Mouse (Mus musculus): Measurements from ENCODE around the gene Dgkz. TPM values are rescaled to one million over a fixed set of nuclear protein-coding genes. Genes with fewer than 3 reads are reported as not detected.

The Dgkz gene
- total RNA-seq, 2 experiments from 2014 or later, result 37.7 to 46.9 TPM

GRCm38 (mm10) chr2:91946836-91947235 lies 28.8 kb downstream of the Dgkz start:
- DNase-seq (ENCODE audit: low spot score), result no peak
- intact Hi-C loops (cut with DNase I), result no loop called here

GRCm38 (mm10) chr2:91945483-91945882 lies 30.2 kb downstream of the Dgkz start, which contains the start of gene Gm9821:
Gene Gm9821 (plus strand): TSS chr2:91945703.
- intact Hi-C loops (cut with DNase I), result no loop called here
- DNase-seq (ENCODE audit: low spot score), result no peak

- intact Hi-C loops (cut with DNase I), result loop anchor here (1.0 to 5.0 kb wide), 3 partner anchors 15 to 113 kb away; no protein-coding TSS in a partner anchor
- DNase-seq (ENCODE audit: low spot score), result no peak
These were observed 31.3 kb downstream of the Dgkz start for GRCm38 (mm10) chr2:91944170-91944950.

DNA sequence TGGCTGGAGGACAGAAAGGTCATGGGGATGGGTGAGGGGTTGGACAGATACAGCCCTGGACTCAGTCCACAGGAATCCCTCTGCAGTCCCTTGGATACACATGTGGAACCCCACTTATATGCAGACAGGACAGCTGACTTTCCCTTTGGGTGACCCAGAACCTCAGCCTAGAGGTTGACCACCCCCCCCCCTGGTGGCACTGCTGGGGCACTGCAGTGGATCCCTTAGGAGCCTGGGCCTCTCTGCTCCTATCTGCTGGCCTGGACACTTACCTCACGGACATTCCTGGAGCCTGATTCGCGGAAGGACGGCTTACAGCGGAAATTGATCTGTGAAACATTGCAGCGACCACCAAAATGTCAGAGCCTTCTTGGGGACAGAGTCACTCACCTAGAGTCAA lies 33.3 kb downstream of the Dgkz start:
- intact Hi-C loops (cut with DNase I), result loop anchor here (5.0 kb wide), 1 partner anchor 115 kb away; no protein-coding TSS in a partner anchor
- DNase-seq (ENCODE audit: low spot score), result no peak

- no peak for DNase-seq (ENCODE audit: low spot score)
- intact Hi-C loops (cut with DNase I), result no loop called here
These were observed 36.2 kb downstream of the Dgkz start for GRCm38 (mm10) chr2:91939303-91939935.

DNA sequence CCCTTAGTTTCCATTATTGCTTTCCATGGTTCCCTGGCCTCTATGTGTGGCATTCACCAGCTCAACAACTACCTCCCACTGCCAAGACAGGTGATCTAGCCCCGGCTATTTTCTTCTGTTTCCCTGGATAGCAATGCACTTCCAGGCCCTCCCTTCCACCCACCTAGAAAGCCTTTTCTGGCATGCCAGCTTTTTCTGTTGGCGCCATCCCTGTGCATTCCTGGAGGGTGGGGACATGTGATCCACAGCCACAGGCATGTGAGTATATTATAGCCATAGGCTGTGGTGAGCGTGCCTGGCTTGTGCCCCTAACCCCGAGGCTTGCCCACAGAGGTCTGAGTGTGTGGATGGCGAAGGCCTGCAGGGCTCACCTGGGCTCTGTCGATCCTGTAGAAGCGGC lies 39.5 kb downstream of the Dgkz start:
- no peak for DNase-seq (ENCODE audit: low spot score)
- intact Hi-C loops (cut with DNase I), result no loop called here

DNA sequence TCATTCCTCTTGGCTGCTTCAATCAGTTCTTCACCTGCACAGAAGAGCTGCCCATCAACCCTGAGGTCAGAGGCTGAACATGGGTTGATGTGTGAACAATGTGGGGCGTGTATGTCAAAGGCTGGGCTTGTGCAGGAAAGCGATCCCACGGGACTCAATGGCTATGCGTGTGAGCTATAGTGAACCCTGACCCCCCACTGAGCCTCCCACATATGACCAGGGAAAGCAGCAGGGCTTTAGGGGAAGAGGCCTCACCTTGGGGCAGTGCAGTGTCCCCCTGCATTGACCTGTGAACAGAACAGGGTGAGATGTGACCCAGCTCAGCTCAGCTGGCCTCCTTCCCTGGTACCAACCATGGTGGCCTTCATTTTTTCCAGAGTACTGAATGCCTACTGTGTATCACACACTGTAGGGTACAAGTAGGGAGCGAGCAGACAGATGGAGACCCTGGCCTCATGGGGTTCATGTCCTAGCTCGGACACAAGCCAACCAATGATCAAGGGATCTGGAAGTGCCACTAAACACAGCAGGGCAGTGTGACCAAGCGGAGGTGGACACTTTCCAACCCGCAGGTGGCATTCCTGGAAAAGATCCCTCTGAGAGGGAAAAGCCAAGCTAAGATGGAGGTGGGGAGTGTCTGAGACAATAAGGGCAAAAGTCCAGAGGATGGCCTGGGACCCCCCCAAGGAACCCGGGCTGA lies 40.7 kb downstream of the Dgkz start:
- DNase-seq (ENCODE audit: low spot score), result no peak
- intact Hi-C loops (cut with DNase I), result no loop called here

DNA sequence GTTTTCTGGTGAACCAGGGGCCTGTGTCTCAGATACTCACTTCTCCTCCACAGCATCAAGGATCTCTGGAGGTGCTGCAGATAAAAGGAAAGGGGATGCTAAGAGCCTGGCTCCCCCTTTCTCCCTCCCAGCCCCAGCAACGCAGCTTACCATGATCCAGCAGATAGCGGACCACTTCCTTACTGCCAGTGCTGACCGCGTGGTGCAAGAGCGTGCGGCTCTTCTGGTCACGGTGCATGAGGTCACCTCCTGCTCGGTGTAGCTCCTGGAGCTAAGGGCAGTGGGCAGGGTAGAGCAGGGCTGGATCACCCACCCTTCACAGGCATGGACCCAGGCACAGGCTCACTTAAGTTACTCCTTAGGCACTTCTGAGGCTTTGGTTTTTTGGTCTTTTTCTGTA lies 41.6 kb downstream of the Dgkz start:
- DNase-seq (ENCODE audit: low spot score), result no peak

GRCm38 (mm10) chr2:91933471-91933870 lies 42.2 kb downstream of the Dgkz start:
- intact Hi-C loops (cut with DNase I), result no loop called here
- no peak for DNase-seq (ENCODE audit: low spot score)

More for the DNA sequence above, 41.6 kb downstream of the Dgkz start:
- intact Hi-C loops (cut with DNase I), result no loop called here

- intact Hi-C loops (cut with DNase I), result no loop called here
- no peak for DNase-seq (ENCODE audit: low spot score)
These were observed 42.8 kb downstream of the Dgkz start for GRCm38 (mm10) chr2:91932737-91933350.

- intact Hi-C loops (cut with DNase I), result no loop called here
- no peak for DNase-seq (ENCODE audit: low spot score)
These were observed 43.4 kb downstream of the Dgkz start, which contains the start of gene Mdk for GRCm38 (mm10) chr2:91932160-91932711. Gene Mdk (minus strand): TSS chr2:91932297.

DNA sequence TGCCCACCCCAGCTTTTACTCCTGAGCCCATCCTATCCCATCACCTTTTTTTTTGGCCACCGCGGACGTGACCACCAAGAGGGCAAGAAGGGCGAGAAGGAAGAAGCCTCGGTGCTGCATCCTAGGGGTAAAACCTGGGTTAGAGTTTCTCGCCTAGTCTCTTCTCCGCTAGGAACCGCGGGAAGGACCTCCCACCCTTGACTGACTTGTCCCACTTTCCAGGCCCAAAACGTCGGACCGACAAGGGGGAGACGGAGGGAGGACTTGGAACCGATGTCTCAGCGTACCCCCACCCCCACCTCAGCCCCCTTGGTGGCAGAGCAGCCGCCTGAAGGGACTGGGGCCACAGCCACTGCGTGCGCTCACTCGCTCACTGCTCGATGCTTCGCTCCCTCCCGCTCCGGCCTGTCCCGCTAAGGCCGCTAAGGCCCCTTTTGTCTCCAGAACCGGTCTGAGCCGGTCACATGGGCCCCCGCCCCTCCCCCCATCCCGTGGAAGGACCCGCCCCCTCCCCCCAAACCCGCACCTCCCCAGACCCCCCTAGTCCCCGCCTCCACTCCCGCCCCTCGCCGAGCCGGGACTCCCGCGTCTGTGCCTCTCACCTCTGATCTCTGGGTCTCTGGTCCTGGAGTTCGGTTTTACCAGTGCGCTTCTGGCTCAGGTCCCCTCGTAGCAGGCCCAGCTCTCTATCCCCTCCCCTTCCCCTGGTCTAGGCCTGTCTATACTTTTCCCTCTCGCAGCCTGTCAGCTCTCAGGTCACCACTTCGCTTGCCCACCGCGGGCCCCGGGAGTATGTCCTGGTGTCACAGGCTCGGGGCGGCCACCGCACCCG lies 44.1 kb downstream of the Dgkz start:
- no peak for DNase-seq (ENCODE audit: low spot score)
- intact Hi-C loops (cut with DNase I), result no loop called here

- intact Hi-C loops (cut with DNase I), result no loop called here
- DNase-seq (ENCODE audit: low spot score), result no peak
These were observed 44.8 kb downstream of the Dgkz start for GRCm38 (mm10) chr2:91930761-91931291.

DNA sequence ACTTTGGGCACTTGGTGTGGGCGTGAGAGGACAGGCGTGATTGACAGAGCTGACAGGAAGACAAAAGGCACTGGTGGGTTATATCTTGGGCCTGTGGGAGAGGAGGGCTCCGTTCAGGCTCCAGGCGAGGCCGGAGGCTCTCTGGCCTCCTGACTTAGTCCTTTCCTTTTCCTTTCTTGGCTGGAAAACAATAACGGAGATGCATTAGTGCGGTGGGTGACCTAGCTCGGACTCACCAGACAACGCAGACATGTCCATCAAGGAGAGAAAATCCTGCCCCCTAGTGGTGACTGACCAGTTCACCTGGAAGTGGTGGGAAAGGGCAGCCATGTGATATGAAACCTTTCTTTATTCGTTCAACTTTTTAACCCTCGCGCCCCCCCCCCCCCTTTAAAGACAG lies 45.7 kb downstream of the Dgkz start:
- intact Hi-C loops (cut with DNase I), result loop anchor here (5.0 to 10.0 kb wide), 2 partner anchors 127 to 325 kb away; no protein-coding TSS in a partner anchor
- DNase-seq (ENCODE audit: low spot score), result no peak

DNA sequence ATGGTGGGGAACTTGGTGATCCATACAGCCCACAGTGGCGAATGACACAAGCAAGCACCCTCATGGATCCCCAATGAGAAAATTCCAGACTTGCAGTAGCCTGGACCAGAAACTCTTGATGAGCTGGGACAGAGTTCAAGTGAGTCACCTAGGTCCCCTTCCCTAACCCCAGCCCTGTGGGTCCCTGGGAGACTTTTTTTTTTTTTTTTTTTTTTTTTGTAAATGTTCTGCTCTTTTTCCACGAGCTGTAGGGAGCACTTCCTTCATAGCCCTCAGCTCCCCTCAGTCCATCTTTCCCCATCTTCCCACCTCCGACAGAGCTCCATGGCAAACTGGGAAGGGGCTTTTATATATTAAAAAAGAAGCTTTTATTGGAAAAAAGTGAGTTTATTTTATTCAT lies 46.2 kb downstream of the Dgkz start:
- DNase-seq (ENCODE audit: low spot score), result no peak
- intact Hi-C loops (cut with DNase I), result loop anchor here (5.0 to 10.0 kb wide), 2 partner anchors 128 to 325 kb away; no protein-coding TSS in a partner anchor

- DNase-seq (ENCODE audit: low spot score), result no peak
- intact Hi-C loops (cut with DNase I), result loop anchor here (5.0 to 10.0 kb wide), 2 partner anchors 129 to 324 kb away; no protein-coding TSS in a partner anchor
These were observed 46.9 kb downstream of the Dgkz start for GRCm38 (mm10) chr2:91928534-91929350.

- intact Hi-C loops (cut with DNase I), result loop anchor here (5.0 to 10.0 kb wide), 2 partner anchors 129 to 323 kb away; no protein-coding TSS in a partner anchor
These were observed 47.7 kb downstream of the Dgkz start for GRCm38 (mm10) chr2:91927826-91928533.

More at GRCm38 (mm10) chr2:91927826-91928533, 47.7 kb downstream of the Dgkz start:
- no peak for DNase-seq (ENCODE audit: low spot score)
